Mouse (Mus musculus): ENCODE data around the gene Dock1.

DNA sequence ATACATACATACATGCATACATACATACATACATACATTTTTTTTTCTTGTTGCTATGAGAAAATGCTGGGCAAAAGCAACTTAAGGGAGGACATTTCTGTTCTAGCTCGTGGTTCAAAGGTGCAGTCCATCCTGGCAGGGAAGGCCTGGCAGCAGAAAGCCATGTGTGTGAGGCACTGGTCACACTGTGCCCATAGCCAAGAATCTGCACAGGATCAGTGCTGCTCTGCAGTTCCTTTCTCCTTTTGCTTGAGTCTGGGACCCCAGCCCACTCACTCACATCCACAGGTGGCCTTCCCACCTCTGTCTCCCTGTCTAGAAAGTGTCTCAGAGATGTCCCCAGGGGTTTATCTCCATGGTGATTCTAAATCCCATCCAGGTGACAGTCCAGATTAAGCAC lies 331.8 kb downstream of the Dock1 start:
- TF ChIP-seq CTCF (IDR thresholded peaks at IDR 0.05; ENCODE audit: low read depth, low read length), result no peak
- TF ChIP-seq POLR2A (IDR thresholded peaks at IDR 0.05; ENCODE audit: insufficient read depth, low read length), result no peak
